Mouse (Mus musculus) frontal cortex, adult 2 months (tissue): ENCODE measurements around the gene Olfr904. TPM values are rescaled to one million over a fixed set of nuclear protein-coding genes. Genes with fewer than 3 reads are reported as not detected.
"Not testable (repeated sequence)": the region's sequence is repeated elsewhere in the genome, so short reads cannot be mapped to it uniquely, and the experiment has no call there.

ENCODE experiments used
- DNase-seq, 2 experiments: peaks; one replicate each; pipeline ENCODE4 v3.0.0; 2022; ENCODE audit warnings: low spot score in 1 of 2; ENCODE audit errors: extremely low spot score in 1 of 2
- polyA plus RNA-seq: library from polyadenylated mRNA; depleted of rRNA; stranded (reverse); fragments of >200 nt; gene quantifications from 2 replicates; pipeline ENCODE4 v1.2.3, GENCODE M21; 2012; rRNA removed

Gene Olfr904
- polyA plus RNA-seq: not detected in 2 replicates

DNA sequence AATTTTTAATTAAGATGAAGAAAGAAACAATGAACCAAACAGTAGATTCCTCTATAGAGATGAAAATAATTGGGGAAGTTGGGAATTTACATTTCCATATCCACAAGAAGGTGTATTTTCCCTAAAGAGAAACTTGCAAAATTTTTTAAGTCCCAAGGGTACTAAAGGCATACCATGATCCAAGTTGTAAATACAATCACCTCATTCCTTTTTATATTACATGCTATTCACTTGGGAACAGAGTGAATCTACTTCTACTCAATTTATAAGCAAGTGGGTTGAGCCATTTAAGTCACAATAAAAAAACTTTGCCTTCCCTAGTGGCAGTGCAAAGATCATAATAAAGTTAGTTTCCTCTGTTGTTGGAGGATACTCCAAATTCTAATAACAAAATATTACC lies at the start of gene Olfr904:
Olfr904 (plus strand) TSS at position 301 of the 400 bp plus-strand sequence.
- DNase-seq: no peak

DNA sequence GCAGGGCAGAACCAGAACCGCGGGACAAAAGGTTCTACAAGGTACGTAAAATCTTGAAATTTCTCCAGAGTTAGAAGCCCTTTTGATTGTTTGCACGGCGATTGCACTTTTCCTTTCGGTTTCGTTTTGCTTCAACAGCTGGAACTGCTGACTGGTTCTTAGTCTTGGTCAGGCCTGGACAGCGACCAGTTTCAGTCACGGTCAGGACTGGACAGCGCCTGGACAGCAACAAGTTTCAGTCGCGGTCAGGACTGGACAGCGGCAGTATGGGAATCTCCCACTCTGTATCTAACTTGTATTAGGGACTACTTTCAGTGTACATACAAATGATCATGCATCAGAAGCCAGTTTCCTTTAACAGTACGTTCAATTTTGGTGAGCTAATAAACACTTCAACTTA lies 49.4 kb upstream of the Olfr904 start:
- not testable (repeated sequence) for DNase-seq

DNA sequence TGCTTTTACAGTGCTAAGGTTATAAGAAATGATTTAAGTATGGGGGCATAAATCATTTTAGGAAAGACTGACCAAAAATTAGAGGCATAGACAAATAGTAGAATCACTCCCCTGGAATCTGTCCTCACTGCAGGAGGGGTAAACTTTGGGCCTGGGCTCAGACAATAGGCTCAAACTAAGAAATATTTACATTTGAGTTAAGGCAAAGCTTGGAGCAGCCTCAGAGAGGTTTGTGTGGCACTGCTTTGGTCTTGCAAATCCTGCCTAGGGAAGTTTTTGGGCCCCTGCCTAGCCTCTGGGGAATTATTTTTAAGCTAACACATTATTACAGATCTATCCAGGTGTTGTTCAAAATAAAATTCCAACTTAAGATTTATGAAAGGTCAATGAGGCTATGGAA lies 39.1 kb upstream of the Olfr904 start:
- DNase-seq: no peak

DNA sequence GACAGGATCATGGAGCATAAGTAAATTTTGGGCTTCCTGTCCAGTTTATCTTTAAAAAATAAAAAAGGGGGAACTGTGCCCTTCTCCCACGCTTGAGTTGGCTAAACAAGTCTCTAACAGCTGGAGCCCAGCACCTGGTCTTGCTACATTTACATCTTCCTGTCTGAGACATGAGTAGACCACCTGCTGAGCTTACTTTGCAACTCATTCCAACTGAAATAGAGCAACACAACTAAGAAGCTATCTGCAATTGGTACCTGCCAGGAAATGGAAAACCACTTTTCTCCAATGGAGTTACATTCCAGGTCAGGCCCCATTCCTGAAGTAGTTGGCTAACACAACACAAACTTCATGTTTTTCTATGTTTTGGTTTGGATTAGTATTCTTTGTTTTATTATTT lies 35.9 kb upstream of the Olfr904 start:
- no peak for DNase-seq

DNA sequence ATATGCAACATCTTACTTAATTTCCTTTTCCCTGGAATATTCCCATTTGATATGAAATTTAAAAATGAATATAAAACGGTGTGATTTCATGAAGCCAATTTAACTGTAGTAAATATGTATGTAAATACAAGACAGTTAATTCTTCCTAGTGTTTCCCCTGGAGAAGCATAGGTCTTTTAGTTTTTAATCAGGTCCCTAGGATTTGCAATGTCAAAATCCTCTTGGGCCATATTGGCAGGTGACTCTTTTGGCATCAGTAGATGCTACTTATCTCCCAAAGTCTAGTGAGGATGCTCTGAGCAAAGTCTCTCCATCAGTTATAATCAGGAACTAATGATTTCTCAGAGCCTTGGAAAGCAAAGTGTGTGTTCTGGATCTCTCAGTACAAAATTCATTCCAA lies 33.8 kb upstream of the Olfr904 start, which contains the start of gene Olfr901:
Olfr901 (plus strand) TSS at position 301 of the 400 bp plus-strand sequence.
- no peak for DNase-seq

DNA sequence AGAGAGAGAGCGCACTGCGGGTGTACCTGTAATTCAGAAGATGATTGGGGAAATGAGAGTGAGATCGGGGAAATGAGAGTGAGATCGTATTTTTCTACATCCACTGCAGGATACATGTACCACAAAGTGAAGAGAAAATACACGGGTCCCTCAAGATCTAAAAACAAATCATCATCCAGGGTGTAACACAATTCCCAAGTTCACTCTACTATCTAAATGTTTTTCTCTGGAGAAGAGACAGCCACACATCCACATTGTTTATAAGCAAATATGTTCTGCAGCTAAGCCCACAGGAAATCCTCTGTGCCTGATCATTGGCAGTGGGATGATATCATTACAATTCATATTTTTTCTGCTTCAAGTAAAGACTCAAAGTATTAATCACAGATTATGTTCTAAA lies 15.6 kb upstream of the Olfr904 start, which contains the start of gene Olfr902:
Olfr902 (plus strand) TSS at position 301 of the 400 bp plus-strand sequence.
- no peak for DNase-seq

DNA sequence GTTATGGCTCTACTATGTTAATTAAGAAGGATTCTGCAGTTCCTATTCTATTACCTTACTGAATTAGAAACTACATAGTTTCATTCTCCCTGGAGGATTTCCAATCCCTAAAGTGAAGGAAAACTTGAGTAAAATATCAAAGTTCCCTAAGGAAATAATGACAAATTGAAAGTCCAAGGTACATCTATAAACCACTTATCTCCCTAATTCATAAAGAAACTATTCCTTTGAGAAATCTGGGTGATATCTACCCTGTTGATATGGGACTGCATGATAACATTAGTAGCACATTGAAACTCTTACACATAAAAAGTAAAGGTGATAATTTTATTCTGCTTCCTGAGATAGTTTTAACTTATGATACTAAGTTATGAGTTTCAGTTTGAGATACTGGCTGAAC lies 7.9 kb downstream of the Olfr904 start, which contains the start of gene Olfr905:
Olfr905 (plus strand) TSS at position 301 of the 400 bp plus-strand sequence.
- no peak for DNase-seq

DNA sequence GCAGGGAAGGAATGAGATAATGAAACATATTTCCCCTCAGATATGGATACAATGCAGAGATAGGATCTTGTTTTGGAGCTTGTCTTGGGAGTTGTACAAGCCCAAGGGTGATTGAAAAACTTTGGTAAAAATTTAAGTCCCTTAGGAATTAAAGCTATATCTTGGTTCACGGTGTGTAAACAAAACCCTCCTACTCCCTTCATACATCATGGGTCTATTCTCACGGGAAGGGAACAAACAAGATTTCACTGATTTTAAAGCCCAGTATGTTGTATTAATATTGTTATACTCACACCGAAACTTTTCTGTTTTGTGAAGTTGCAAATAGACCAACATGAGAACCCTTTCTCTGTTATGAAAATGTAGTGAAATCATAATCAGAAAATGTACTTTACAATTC lies 23.8 kb downstream of the Olfr904 start, which contains the start of gene Olfr906:
Olfr906 (plus strand) TSS at position 301 of the 400 bp plus-strand sequence.
- no peak for DNase-seq

DNA sequence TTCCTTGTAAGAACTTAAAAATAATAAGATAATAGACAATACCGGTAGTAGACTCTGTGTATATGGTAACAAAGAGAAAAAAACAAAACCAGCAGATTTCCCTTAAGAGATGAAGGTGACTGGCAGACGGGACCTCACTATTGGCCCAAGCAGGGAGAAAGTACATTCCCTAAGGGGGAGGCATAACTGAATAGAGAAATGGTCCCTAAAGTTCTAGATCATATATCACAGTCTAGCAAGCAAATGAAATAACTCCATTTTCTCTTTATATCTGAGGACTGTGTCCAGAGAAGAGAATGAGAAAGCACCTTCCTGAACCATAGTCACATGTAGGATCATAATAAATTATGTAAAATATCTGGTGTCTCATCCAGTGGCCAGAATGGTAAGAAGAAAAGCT lies 32.6 kb downstream of the Olfr904 start, which contains the start of gene Olfr907:
Olfr907 (plus strand) TSS at position 301 of the 400 bp plus-strand sequence.
- no peak for DNase-seq

DNA sequence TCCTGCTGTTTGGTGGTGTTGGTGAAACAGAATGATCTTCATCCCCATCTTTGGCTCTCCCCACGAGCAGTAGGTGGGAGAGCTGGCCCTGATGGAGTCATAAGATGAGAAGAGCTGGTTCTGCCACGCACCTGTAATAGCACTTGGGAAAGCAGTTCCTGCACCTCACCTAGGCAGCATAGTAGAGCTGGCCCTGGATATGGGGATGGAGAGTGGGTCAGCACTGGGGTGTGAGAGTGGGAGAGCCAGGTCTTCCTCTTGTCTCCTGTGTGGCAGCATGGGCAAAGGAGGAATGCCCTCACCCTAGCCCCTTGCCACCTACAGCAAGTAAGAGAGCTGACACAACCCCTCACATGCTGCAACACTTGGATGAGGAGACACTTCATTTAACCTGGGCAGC lies 49.4 kb downstream of the Olfr904 start:
- DNase-seq: no peak

Other genes starting within 250 kb of the Olfr904 start
- not detected in 2 replicates for gene Olfr894, start 245.1 kb upstream of the Olfr904 start, polyA plus RNA-seq
- gene Olfr143, start 210.4 kb upstream of the Olfr904 start, polyA plus RNA-seq: not detected in 2 replicates
- gene Olfr895, start 195.3 kb upstream of the Olfr904 start, polyA plus RNA-seq: not detected in 2 replicates
- not detected in 2 replicates for gene Olfr896-ps1, start 172.0 kb upstream of the Olfr904 start, polyA plus RNA-seq
- gene Olfr25, start 134.1 kb upstream of the Olfr904 start, polyA plus RNA-seq: not detected in 2 replicates
- not detected in 2 replicates for gene Olfr898, start 114.7 kb upstream of the Olfr904 start, polyA plus RNA-seq
- not detected in 2 replicates for gene Olfr250, start 96.2 kb upstream of the Olfr904 start, polyA plus RNA-seq
- gene Olfr251, start 86.1 kb upstream of the Olfr904 start, polyA plus RNA-seq: not detected in 2 replicates
- gene Olfr147, start 61.4 kb upstream of the Olfr904 start, polyA plus RNA-seq: not detected in 2 replicates
- gene Olfr901, start 33.7 kb upstream of the Olfr904 start, polyA plus RNA-seq: not detected in 2 replicates
- gene Olfr902, start 15.5 kb upstream of the Olfr904 start, polyA plus RNA-seq: not detected in 2 replicates
- gene Olfr905, start 8.0 kb downstream of the Olfr904 start, polyA plus RNA-seq: not detected in 2 replicates
- not detected in 2 replicates for gene Olfr906, start 23.9 kb downstream of the Olfr904 start, polyA plus RNA-seq
- not detected in 2 replicates for gene Olfr907, start 32.7 kb downstream of the Olfr904 start, polyA plus RNA-seq
- not detected in 2 replicates for gene Olfr911-ps1, start 58.4 kb downstream of the Olfr904 start, polyA plus RNA-seq
- not detected in 2 replicates for gene Olfr910, start 74.7 kb downstream of the Olfr904 start, polyA plus RNA-seq
- gene Olfr912, start 117.0 kb downstream of the Olfr904 start, polyA plus RNA-seq: not detected in 2 replicates
- not detected in 2 replicates for gene Olfr913, start 129.6 kb downstream of the Olfr904 start, polyA plus RNA-seq
- gene Olfr914, start 142.0 kb downstream of the Olfr904 start, polyA plus RNA-seq: not detected in 2 replicates
- gene Olfr916, start 196.7 kb downstream of the Olfr904 start, polyA plus RNA-seq: not detected in 2 replicates
- not detected in 2 replicates for gene Olfr917, start 202.7 kb downstream of the Olfr904 start, polyA plus RNA-seq
- gene Olfr918, start 211.5 kb downstream of the Olfr904 start, polyA plus RNA-seq: not detected in 2 replicates
- gene Olfr919, start 240.5 kb downstream of the Olfr904 start, polyA plus RNA-seq: 0.11 TPM in 1 of 2 replicates, not detected in the other